Mouse (Mus musculus): ENCODE results near the gene Serpina1a.
"Not testable (repeated sequence)": the region's sequence is repeated elsewhere in the genome, so short reads cannot be mapped to it uniquely, and the experiment has no call there.

The Serpina1a gene

DNA sequence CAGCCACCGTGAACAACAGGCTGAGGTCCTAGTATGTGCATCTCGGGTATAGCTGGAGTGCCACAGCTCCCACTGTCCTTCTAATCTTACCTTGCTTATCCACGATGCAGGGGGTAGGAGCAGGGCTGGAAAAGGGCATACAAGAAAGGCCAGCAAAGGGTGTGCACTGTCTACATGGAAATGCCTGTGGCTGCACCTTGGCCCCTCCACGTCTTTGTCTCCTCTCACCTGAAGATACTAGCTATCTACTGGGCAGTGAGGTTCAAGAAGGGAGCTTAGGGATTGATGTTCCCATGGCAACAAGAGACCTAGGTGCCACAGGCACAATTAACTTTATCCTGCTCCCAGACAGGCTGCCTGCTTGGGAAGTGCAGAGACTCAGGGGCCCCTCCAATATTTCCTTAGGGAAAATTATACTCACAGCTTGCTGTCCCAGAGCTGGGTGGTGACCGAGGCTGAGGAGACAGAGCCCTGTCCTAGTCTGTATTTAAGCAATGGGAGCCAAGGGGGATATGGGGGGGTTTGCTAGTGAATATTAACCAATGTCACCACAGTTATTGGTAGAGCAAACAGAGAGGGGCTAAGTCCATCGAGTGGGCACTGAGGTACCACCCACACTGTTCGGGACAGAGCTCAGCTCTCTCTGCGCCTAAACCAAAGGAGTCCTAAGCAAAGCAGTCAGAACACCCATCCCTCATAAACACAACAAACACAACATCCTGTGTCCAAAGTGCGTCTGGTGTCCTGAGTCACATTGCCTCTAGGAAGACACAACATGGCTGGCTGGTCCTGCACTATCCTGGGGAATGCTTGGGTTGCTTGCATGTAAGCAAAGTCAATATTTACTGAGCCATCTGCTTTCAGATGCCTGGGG lies at the start of gene Serpina1a:
Gene Serpina1a (minus strand): TSS at position 462 of the 874 bp plus-strand sequence.
- DNase-seq (ENCODE audit: low read depth, low spot score) = not testable (repeated sequence)

- not testable (repeated sequence) for DNase-seq (ENCODE audit: low read depth, low spot score)
These were observed 45.8 kb upstream of the Serpina1a start for GRCm38 (mm10) chr12:103909181-103909580.

GRCm38 (mm10) chr12:103907746-103908145 lies 44.4 kb upstream of the Serpina1a start:
- DNase-seq (ENCODE audit: low read depth, low spot score) = not testable (repeated sequence)

DNA sequence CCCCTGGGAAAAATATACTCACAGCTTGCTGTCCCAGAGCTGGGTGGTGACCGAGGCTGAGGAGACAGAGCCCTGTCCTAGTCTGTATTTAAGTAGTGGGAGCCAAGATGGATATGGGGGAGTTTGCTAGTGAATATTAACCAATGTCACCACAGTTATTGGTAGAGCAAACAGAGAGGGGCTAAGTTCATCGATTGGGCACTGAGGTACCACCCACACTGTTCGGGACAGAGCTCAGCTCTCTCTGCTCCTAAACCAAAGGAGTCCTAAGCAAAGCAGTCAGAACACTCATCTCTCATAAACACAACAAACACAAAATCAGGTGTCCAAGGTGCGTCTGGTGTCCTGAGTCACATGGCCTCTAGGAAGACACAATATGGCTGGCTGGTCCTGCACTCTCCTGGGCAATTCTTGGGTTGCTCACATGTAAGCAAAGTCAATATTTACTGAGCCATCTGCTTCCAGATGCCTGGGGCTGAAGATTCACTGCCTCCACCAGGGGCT lies 41.5 kb upstream of the Serpina1a start, which contains the start of gene Serpina1c:
Gene Serpina1c (minus strand): TSS at position 51 of the 504 bp plus-strand sequence.
- DNase-seq (ENCODE audit: low read depth, low spot score) = not testable (repeated sequence)

DNA sequence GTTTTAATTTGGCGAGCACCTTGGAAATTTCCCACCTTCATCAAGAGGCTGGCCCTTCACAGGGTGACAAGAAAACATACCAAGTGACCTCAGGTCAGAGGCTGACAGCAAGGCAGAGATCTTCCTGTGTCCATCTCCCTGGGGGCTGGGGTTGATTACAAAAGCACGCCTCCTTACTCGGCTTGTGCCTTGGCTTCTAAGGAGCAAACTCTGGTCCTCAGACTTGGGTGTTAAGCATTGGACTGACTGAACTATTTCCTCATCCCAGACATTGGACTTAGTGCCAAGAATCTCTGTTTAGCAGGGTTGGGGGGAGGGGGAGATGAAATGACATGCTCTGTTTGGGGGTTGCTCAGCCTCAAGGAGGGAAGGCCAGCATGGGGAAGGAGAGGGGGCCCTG lies 38.6 kb upstream of the Serpina1a start:
- not testable (repeated sequence) for DNase-seq (ENCODE audit: low read depth, low spot score)

DNA sequence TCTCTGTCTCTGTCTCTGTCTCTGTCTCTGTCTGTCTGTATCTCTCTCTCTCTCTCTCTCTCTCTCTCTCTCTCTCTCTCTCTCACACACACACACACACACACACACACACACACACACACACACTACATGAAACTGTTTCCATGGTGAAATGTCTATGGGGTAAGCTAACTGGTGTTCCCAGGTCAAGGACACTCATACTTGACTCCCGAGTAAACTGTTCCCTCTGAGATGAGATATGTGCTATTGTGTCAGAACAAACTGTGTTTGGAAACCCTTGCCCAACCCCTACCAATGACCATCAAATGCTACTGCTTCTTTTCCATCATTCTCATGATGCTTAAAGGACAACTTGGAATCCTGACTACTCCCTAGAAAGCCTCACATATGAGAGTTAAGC lies 3.5 kb upstream of the Serpina1a start:
- DNase-seq (ENCODE audit: low read depth, low spot score) = not testable (repeated sequence)

DNA sequence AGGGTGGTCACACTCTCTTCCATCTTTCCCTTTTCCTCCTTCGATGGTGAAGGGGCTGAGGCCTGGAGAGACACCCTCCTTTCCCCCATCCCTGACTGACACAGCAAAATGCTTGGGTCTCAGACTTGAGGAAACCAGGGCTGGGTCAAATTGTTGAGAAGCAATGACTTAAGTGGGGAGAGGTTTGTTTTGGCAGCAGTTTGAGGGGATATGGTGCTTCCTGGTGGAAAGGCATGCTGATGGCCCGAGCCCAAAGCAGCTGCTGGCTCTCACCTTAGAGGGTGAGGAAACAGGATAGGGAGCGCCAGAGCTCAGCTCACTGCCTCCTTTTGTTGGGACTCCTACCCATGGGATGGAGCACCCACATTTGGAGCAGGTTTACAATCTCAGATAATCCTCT lies 2.4 kb downstream of the Serpina1a start:
- no peak for DNase-seq (ENCODE audit: low read depth, low spot score)

- not testable (repeated sequence) for DNase-seq (ENCODE audit: low read depth, low spot score)
These were observed 2.8 kb downstream of the Serpina1a start for GRCm38 (mm10) chr12:103860571-103860970.

- not testable (repeated sequence) for DNase-seq (ENCODE audit: low read depth, low spot score)
These were observed 3.8 kb downstream of the Serpina1a start for GRCm38 (mm10) chr12:103859584-103859983.

GRCm38 (mm10) chr12:103853032-103853431 lies 10.3 kb downstream of the Serpina1a start:
- DNase-seq (ENCODE audit: low read depth, low spot score) = not testable (repeated sequence)

DNA sequence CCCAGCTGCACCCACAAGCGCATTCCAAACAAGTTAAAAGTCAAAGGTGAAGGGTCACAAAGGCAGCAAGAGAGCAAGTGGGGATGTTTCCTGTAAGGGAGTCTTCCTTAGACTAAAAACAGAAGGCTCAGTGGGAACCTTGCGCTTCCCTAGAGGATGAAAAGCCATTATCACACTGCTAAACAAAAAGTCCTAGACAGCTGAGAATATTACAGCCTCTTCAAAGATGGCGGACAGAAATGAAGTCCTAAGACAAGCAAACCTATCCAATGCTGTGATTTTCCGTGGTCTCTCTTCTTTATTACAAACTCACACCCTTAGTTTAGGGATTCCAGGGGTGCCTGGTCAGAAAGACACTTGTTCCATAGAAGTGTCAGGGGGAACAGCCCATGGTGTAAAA lies 33.1 kb downstream of the Serpina1a start, which contains the start of gene Serpina1b:
Gene Serpina1b (minus strand): TSS at position 101 of the 400 bp plus-strand sequence.
- not testable (repeated sequence) for DNase-seq (ENCODE audit: low read depth, low spot score)

- DNase-seq (ENCODE audit: low read depth, low spot score) = not testable (repeated sequence)
These were observed 35.5 kb downstream of the Serpina1a start for GRCm38 (mm10) chr12:103827661-103828372.

- not testable (repeated sequence) for DNase-seq (ENCODE audit: low read depth, low spot score)
These were observed 39.5 kb downstream of the Serpina1a start for GRCm38 (mm10) chr12:103823826-103824225.

All from CD4-positive helper T cell, adult 2 months (primary cell).